Mouse (Mus musculus) layer of hippocampus, postnatal 14 days (tissue): ENCODE results near the gene Clstn2. TPM values are rescaled to one million over a fixed set of nuclear protein-coding genes. Genes with fewer than 3 reads are reported as not detected.

Source experiments
- DNase-seq, 2 experiments: peaks; one replicate each; pipeline ENCODE4 v3.0.0; 2021 to 2022; ENCODE audit warnings: low spot score in 2 of 2, mixed read lengths in 1 of 2
- total RNA-seq, 2 experiments: library from RNA; stranded (reverse); gene quantifications; 2 replicates each; pipeline ENCODE4 v1.2.3; 2021

The Clstn2 gene
- total RNA-seq, 2 experiments from 2014 or later = 152 to 159 TPM

GRCm38 (mm10) chr9:97780032-97780616 lies 252.9 kb downstream of the Clstn2 start:
- no peak for DNase-seq

- no peak for DNase-seq
Measured at GRCm38 (mm10) chr9:97775770-97776169, 257.2 kb downstream of the Clstn2 start.

GRCm38 (mm10) chr9:97774991-97775390 lies 258.0 kb downstream of the Clstn2 start:
- DNase-seq = no peak

- DNase-seq = peak; percentile 28 to 39
Measured at GRCm38 (mm10) chr9:97773911-97774310, 259.1 kb downstream of the Clstn2 start.

GRCm38 (mm10) chr9:97772431-97772830 lies 260.6 kb downstream of the Clstn2 start:
- DNase-seq = no peak

GRCm38 (mm10) chr9:97769331-97769730 lies 263.6 kb downstream of the Clstn2 start:
- no peak for DNase-seq

- DNase-seq = no peak
Measured at GRCm38 (mm10) chr9:97765251-97765767, 267.7 kb downstream of the Clstn2 start.

GRCm38 (mm10) chr9:97763048-97763447 lies 269.9 kb downstream of the Clstn2 start:
- DNase-seq = peak in 1 of 2 experiments; percentile 22

- no peak for DNase-seq
Measured at GRCm38 (mm10) chr9:97755599-97756270, 277.2 kb downstream of the Clstn2 start.

- no peak for DNase-seq
Measured at GRCm38 (mm10) chr9:97753715-97754114, 279.3 kb downstream of the Clstn2 start.

GRCm38 (mm10) chr9:97746574-97746973 lies 286.4 kb downstream of the Clstn2 start:
- DNase-seq = no peak

- DNase-seq = no peak
Measured at GRCm38 (mm10) chr9:97727715-97728486, 305.1 kb downstream of the Clstn2 start.

GRCm38 (mm10) chr9:97717728-97718127 lies 315.3 kb downstream of the Clstn2 start:
- no peak for DNase-seq

GRCm38 (mm10) chr9:97717005-97717404 lies 316.0 kb downstream of the Clstn2 start:
- peak in 1 of 2 experiments; percentile 77 for DNase-seq

- no peak for DNase-seq
Measured at GRCm38 (mm10) chr9:97712888-97713287, 320.1 kb downstream of the Clstn2 start.

GRCm38 (mm10) chr9:97703901-97704503 lies 329.0 kb downstream of the Clstn2 start:
- no peak for DNase-seq

- no peak for DNase-seq
Measured at GRCm38 (mm10) chr9:97702989-97703388, 330.0 kb downstream of the Clstn2 start.

- no peak for DNase-seq
Measured at GRCm38 (mm10) chr9:97699983-97700382, 333.0 kb downstream of the Clstn2 start.

GRCm38 (mm10) chr9:97699020-97699419 lies 334.0 kb downstream of the Clstn2 start:
- DNase-seq = peak in 1 of 2 experiments; percentile 61

GRCm38 (mm10) chr9:97698071-97698470 lies 334.9 kb downstream of the Clstn2 start:
- DNase-seq = peak; percentile 28 to 57

- no peak for DNase-seq
Measured at GRCm38 (mm10) chr9:97696655-97697235, 336.2 kb downstream of the Clstn2 start.
